ENCODE assay signal across 9 mouse cellular contexts in the genomic region with DNA sequence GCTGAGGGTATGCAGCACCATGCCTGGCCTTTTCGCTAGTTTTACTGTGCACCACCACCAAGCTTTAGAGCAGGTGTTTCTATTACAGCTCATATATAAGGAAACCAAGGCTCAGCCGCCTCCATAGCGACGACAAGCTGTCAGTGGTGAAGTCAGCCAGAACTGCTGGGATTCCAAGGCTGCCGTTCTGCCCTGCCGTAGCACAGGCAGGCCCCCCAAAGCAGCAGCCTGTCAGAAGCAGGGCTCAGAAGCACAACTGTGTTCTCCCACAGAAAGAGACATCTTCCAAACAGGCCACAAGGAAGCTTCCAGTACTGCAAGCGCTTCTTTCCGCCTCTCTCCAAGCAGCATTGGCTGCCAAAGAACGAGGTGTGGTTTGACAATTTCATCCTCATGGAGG.
DNase-seq lines count a peak whose midpoint lies in the region; ATAC-seq and TF ChIP-seq lines count a peak whose summit lies in the region.
"Had no signal": no experiment of that assay in that cellular context is flagged by ENCODE, and none has a peak within 500 bp of the region (broad histone marks: within the 10 kb centered on the region; RNA-seq: fewer than 3 reads in every experiment).

No protein-coding gene starts in this region.

- no peak overlapping the region for H3K4me3 ChIP-seq in heart, embryonic 14.5 days (ENCODE audit: control insufficient read depth in 1 of 2, insufficient read depth in 1 of 2, low read depth in 1 of 2, low read length in 2 of 2)
- no peak overlapping the region for H3K4me3 ChIP-seq in hindbrain, postnatal 0 days (ENCODE audit: low read length)
- no peak overlapping the region for H3K4me3 ChIP-seq in midbrain, embryonic 16.5 days (ENCODE audit: low read depth, low read length)

- peak; percentile 19; the same call in 1 of the 2 replicates for TF ChIP-seq CTCF in hindbrain, postnatal 0 days (IDR thresholded peaks at IDR 0.05; ENCODE audit: low read depth)

- H3K27me3 ChIP-seq in heart, embryonic 14.5 days (ENCODE audit: control insufficient read depth, insufficient read depth, low read length) = no peaks in the 10 kb centered on the region
- no peaks in the 10 kb centered on the region for H3K27me3 ChIP-seq in hindbrain, postnatal 0 days (ENCODE audit: insufficient read depth, low read length)
- no peaks in the 10 kb centered on the region for H3K27me3 ChIP-seq in midbrain, embryonic 16.5 days (ENCODE audit: control insufficient read depth, insufficient read depth, low read depth, low read length)

- peak overlapping the region; percentile 35; the same call in 1 of the 2 replicates for H3K4me2 ChIP-seq in heart, embryonic 14.5 days (ENCODE audit: low read length)
- no peak overlapping the region for H3K4me2 ChIP-seq in hindbrain, postnatal 0 days (ENCODE audit: low read depth, low read length)
- no peak overlapping the region for H3K4me2 ChIP-seq in midbrain, embryonic 16.5 days (ENCODE audit: low read length)

- H3K9ac ChIP-seq in heart, embryonic 14.5 days (ENCODE audit: low read length) = no peak overlapping the region
- no peak overlapping the region for H3K9ac ChIP-seq in hindbrain, postnatal 0 days (replicated peaks; ENCODE audit: low read length)
- H3K9ac ChIP-seq in midbrain, embryonic 16.5 days (ENCODE audit: low read depth, low read length) = no peak overlapping the region

- DNase-seq in heart, postnatal 10 days = no peak
- peak; percentile 18 for DNase-seq in cerebellum, adult 9-10 months
- DNase-seq in hindbrain, postnatal 0 days (ENCODE audit: low spot score) = peak; percentile 51
- DNase-seq in testis, postnatal 10 days (ENCODE audit: low spot score) = no peak
- DNase-seq in Muller cell, postnatal 12 days (ENCODE audit: inconsistent ontology term) = no peak

- no peaks in the 10 kb centered on the region for H3K9me3 ChIP-seq in heart, embryonic 14.5 days (ENCODE audit: control insufficient read depth, low read length)
- H3K9me3 ChIP-seq in hindbrain, postnatal 0 days (ENCODE audit: low read length) = no peaks in the 10 kb centered on the region
- no peaks in the 10 kb centered on the region for H3K9me3 ChIP-seq in midbrain, embryonic 16.5 days (replicated peaks; ENCODE audit: control insufficient read depth, low read length, poor library complexity, severe bottlenecking)
- H3K9me3 ChIP-seq: G1E had no signal

- H3K27ac ChIP-seq in heart, embryonic 14.5 days (replicated peaks in 1 of 2; ENCODE audit: control insufficient read depth in 1 of 2, insufficient read depth in 1 of 2, low read depth in 2 of 2, low read length in 2 of 2) = peak overlapping the region; percentile 15 to 30; a peak in 1 of 4 replicates
- H3K27ac ChIP-seq in hindbrain, postnatal 0 days = peak overlapping the region; percentile 5; the same call in 1 of the 2 replicates
- peak overlapping the region; percentile 30; the same call in 1 of the 2 replicates for H3K27ac ChIP-seq in midbrain, embryonic 16.5 days (ENCODE audit: low read length)

- intact Hi-C loops in heart, postnatal 10 days (cut with DNase I) = no loop called here

- no peak; the same call in 1 of the 2 replicates for ATAC-seq in heart, embryonic 14.5 days (ENCODE audit: insufficient number of reproducible peaks, insufficient read depth, low FRiP score, low read depth)
- ATAC-seq in hindbrain, postnatal 0 days = peak; percentile 51
- ATAC-seq in midbrain, embryonic 16.5 days = peak; percentile 68
- no peak for ATAC-seq in erythroblast, adult 5-6 weeks (replicated peaks; ENCODE audit: low FRiP score, poor library complexity, severe bottlenecking)

- WGBS in heart, embryonic 14.5 days = 25% methylated on average over 9 of the region's 9 CpGs
- WGBS in hindbrain, postnatal 0 days = 41% methylated on average over 9 of the region's 9 CpGs
- 50% methylated on average over 9 of the region's 9 CpGs for WGBS in midbrain, embryonic 16.5 days

- no peaks in the 10 kb centered on the region for H3K36me3 ChIP-seq in heart, embryonic 14.5 days (ENCODE audit: control insufficient read depth, insufficient read depth, low read length)
- H3K36me3 ChIP-seq in hindbrain, postnatal 0 days (ENCODE audit: insufficient read depth, low read length) = no peaks in the 10 kb centered on the region
- no peaks in the 10 kb centered on the region for H3K36me3 ChIP-seq in midbrain, embryonic 16.5 days (ENCODE audit: control insufficient read depth, insufficient read depth, low read length)
- H3K36me3 ChIP-seq: G1E had no signal

- H3K4me1 ChIP-seq in heart, embryonic 14.5 days (ENCODE audit: control insufficient read depth in 2 of 2, insufficient read depth in 2 of 2, low read length in 2 of 2) = peaks cover 6 to 7% of the 10 kb centered on the region in 2 experiments; a peak in 1 of 4 replicates
- H3K4me1 ChIP-seq in hindbrain, postnatal 0 days (ENCODE audit: insufficient read depth, low read length) = no peaks in the 10 kb centered on the region
- H3K4me1 ChIP-seq in midbrain, embryonic 16.5 days (ENCODE audit: control insufficient read depth, insufficient read depth, low read length) = no peaks in the 10 kb centered on the region

Comparison
In these comparisons a context has a peak if more than half of its experiments do, and no peak if none do; other contexts are left out.
1. ATAC-seq: peak in hindbrain, postnatal 0 days (single experiment) and midbrain, embryonic 16.5 days (single experiment); none in heart, embryonic 14.5 days (single experiment) and erythroblast, adult 5-6 weeks (single experiment).
2. DNase-seq: peak in cerebellum, adult 9-10 months (single experiment) and hindbrain, postnatal 0 days (single experiment); none in heart, postnatal 10 days (0 of 2), testis, postnatal 10 days (single experiment) and Muller cell, postnatal 12 days (single experiment).
3. Peak in every context shown above with its lines, with median percentiles within 50 percentile points of each other: H3K27ac ChIP-seq.